Mouse (Mus musculus) megakaryocyte, embryonic 14.5 days (primary cell): ENCODE measurements at regions not wholly inside any gene's neighbourhood (a gene's known extent, or its start where the extent isn't known, plus 50 kb on each side); places are given as distances from the start of the nearest gene placed in this dataset.
A peak's percentile ranks its signal among the peaks of the same experiment; 100 is the strongest.

Experiments used
- H3K27me3 ChIP-seq: replicated peaks from 2 replicates; pipeline ENCODE3; 2012; ENCODE audit warnings: inconsistent platforms
- H3K36me3 ChIP-seq: replicated peaks from 2 replicates; pipeline ENCODE3; 2012; ENCODE audit warnings: low read length, inconsistent platforms, mixed read lengths
- H3K4me1 ChIP-seq: 2 replicates; pipeline ENCODE4 v1.6.1; 2012; ENCODE audit warnings: inconsistent platforms
- H3K4me3 ChIP-seq: replicated peaks from 2 replicates; pipeline ENCODE3; 2012; ENCODE audit warnings: moderate library complexity, mild to moderate bottlenecking, inconsistent platforms
- H3K9me3 ChIP-seq: 2 replicates; pipeline ENCODE4 v1.6.1; 2012; ENCODE audit warnings: inconsistent platforms
- FLI1 ChIP-seq: IDR thresholded peaks from 2 replicates; pipeline ENCODE4 v1.6.1; 2012; ENCODE audit warnings: low read length, inconsistent platforms, mixed read lengths
- GATA1 ChIP-seq: IDR thresholded peaks from 3 replicates; pipeline ENCODE4 v1.6.1; 2012; ENCODE audit warnings: mixed read lengths, low read length, inconsistent platforms, borderline replicate concordance

GRCm38 (mm10) chr2:128473241-128473954, 117.6 kb upstream of the Spdye4c start:
- no peaks in the 10 kb centered on the region for H3K9me3 ChIP-seq
- no peak overlapping the region for H3K4me3 ChIP-seq
- TF ChIP-seq GATA1: no peak
- TF ChIP-seq FLI1: no peak
- H3K27me3 ChIP-seq: peaks cover 28% of the 10 kb centered on the region
- no peaks in the 10 kb centered on the region for H3K36me3 ChIP-seq
- peaks cover 4% of the 10 kb centered on the region for H3K4me1 ChIP-seq

GRCm38 (mm10) chr2:128473997-128474396, 117.0 kb upstream of the Spdye4c start:
- Histone ChIP-seq H3K27me3 (peaks cover 25% of the 10 kb centered on the region), H3K36me3 (no peaks in the 10 kb centered on the region), H3K4me3 (no peak overlapping the region), H3K9me3 (no peaks in the 10 kb centered on the region), H3K4me1 (peaks cover 4% of the 10 kb centered on the region; the same call in 1 of the 2 replicates)
- no peak for TF ChIP-seq FLI1
- no peak for TF ChIP-seq GATA1

DNA sequence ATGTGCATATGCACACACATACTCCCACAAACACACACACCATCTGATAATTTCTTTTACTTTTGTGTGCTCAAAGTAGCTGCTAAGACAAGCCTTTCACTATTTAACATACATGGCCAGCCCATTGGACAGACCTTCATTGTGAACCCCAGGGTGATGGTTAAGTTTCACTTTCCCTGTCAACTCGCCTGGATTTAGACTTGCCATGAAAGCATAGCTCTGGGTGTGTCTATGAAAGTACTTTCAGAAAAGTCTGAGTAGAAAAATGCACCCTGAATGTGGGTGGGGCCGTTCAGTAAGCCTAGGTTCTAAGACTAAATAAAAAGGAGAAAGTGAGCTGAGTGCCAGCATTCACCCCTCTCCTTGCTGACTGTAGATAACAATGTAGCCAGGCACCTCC, 113.8 kb upstream of the Spdye4c start:
- Histone ChIP-seq H3K4me3 (no peak overlapping the region), H3K4me1 (no peaks in the 10 kb centered on the region)
- TF ChIP-seq GATA1 (no peak), FLI1 (no peak)

GRCm38 (mm10) chr2:128491217-128491877, 99.7 kb upstream of the Spdye4c start:
- no peak for TF ChIP-seq GATA1
- TF ChIP-seq FLI1: no peak
- peaks cover 50% of the 10 kb centered on the region for H3K27me3 ChIP-seq
- H3K9me3 ChIP-seq: no peaks in the 10 kb centered on the region
- no peaks in the 10 kb centered on the region for H3K4me1 ChIP-seq
- no peak overlapping the region for H3K4me3 ChIP-seq
- no peaks in the 10 kb centered on the region for H3K36me3 ChIP-seq

More for the DNA sequence above, 113.8 kb upstream of the Spdye4c start:
- Histone ChIP-seq H3K27me3 (peaks cover 18% of the 10 kb centered on the region), H3K9me3 (no peaks in the 10 kb centered on the region), H3K36me3 (no peaks in the 10 kb centered on the region)

GRCm38 (mm10) chr2:128493871-128494270, 97.1 kb upstream of the Spdye4c start:
- TF ChIP-seq FLI1 (no peak), GATA1 (no peak)
- H3K9me3 ChIP-seq: no peaks in the 10 kb centered on the region
- peaks cover 62% of the 10 kb centered on the region for H3K27me3 ChIP-seq
- no peaks in the 10 kb centered on the region for H3K36me3 ChIP-seq
- H3K4me3 ChIP-seq: no peak overlapping the region
- H3K4me1 ChIP-seq: no peaks in the 10 kb centered on the region

GRCm38 (mm10) chr2:128497891-128498290, 93.1 kb upstream of the Spdye4c start:
- Histone ChIP-seq H3K4me1 (no peaks in the 10 kb centered on the region), H3K27me3 (peaks cover 59% of the 10 kb centered on the region), H3K4me3 (no peak overlapping the region), H3K9me3 (peaks cover 13% of the 10 kb centered on the region), H3K36me3 (no peaks in the 10 kb centered on the region)
- TF ChIP-seq GATA1 (no peak), FLI1 (no peak)

DNA sequence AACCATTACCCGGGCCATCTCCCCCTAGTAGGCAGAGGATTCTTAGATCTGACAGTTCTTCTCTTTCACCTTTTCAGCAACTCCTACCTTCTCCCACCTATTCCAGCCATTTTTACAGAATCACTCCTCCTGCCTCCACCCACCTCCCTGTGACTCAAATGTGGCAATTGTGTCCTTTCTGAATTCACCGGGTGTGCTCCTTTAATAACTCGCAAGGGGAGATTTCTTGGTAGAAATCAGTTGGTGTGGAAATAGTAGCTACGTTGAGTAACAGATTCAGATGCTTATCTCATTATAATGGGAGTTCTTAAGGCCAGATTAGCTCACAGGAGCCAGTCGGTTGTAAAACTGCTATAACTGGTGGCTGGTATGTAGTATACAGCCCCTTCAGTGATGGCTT, 92.4 kb upstream of the Spdye4c start:
- Histone ChIP-seq H3K4me3 (no peak overlapping the region), H3K36me3 (no peaks in the 10 kb centered on the region), H3K4me1 (no peaks in the 10 kb centered on the region), H3K27me3 (peaks cover 53% of the 10 kb centered on the region), H3K9me3 (peaks cover 13% of the 10 kb centered on the region)
- no peak for TF ChIP-seq GATA1
- no peak for TF ChIP-seq FLI1

DNA sequence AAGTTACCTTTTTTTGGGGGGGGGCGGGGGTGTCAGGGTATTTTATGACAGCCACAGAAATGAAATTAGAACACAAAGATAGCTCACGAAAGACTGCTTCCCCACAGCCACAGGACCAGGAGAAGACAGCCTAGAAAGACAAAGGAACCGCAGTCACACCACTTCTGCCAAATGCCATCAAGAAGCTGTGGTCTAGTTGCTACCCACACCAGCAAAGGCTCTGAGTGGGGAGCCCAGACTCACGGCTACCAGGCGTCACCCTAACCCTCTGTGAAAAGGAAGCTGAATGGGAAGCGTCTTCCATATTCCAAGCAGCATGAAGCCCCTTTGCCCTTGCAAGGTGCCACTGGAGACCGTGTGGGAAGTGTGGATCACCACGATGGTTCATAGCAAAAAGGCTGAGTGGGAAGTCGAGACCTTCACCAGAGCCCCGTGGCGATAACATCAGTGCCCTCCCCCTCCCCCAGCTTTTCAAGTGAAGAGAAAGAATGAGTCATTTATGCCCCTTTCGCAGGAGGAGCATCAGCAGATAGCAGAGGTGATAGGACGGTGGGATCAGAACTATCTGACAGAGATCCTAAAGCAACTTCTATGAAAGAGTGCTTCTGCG, 91.3 kb upstream of the Spdye4c start:
- Histone ChIP-seq H3K27me3 (peaks cover 47% of the 10 kb centered on the region), H3K4me1 (no peaks in the 10 kb centered on the region), H3K4me3 (peak overlapping the region; percentile 11), H3K9me3 (peaks cover 15% of the 10 kb centered on the region), H3K36me3 (no peaks in the 10 kb centered on the region)
- TF ChIP-seq FLI1 (no peak), GATA1 (no peak)

DNA sequence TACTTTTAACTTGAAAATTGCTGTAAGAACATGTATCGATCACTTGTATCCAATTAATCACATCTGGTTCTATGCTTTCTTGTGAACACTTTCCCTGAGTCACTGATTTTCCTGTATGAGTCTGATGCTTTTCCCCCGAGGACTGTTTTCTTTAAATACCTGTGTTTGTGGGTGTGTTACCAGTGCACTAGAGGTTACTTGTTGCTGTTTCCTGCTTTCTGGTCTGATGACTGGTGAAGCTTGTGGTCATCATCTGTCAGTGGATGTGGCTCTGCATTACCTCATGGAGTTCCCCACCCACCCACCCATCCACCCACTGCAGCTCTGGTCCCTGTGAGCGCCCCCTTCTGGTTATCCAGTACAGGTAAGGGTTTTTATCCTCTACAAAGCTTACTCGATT, 88.3 kb upstream of the Spdye4c start:
- no peaks in the 10 kb centered on the region for H3K36me3 ChIP-seq
- H3K27me3 ChIP-seq: peaks cover 34% of the 10 kb centered on the region
- H3K4me3 ChIP-seq: no peak overlapping the region

DNA sequence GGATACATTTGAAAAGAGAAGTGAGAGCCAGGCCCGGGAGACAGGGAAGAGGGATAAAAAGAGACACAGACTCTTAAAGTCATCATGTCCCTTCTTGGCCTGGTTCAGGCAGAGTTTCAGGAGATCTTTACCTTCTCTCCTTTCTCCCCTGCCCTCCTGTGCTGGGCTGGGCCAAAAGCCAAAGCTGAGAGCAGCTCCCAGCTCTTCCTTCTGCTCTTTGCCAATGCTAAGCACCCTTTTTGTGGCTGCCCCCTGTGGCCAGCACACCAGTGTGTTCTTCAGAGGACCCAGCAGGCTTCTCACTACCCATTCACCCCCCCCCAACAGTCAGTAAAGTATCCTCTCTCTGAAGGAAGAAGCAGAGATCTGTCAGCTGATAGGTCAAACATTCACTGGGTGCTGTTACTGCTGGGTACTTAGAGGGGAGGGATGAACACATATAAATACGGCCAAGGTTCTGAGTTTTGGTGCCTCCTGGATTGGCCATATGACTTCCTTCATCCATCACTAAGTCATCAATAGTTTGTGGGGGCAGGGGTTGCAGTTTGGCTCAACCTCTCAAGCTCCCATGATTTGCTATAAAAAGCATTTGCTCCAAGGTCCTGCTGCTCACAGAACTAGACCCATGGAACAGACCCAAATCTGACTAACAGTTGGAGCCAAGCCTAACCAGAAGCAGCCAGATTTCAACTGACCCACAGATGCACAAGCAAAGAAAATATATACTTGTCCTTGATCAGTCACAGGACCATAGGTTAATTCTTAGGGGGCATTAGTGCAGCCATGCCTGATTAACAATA, 87.7 kb upstream of the Spdye4c start:
- no peaks in the 10 kb centered on the region for H3K4me1 ChIP-seq
- H3K36me3 ChIP-seq: no peaks in the 10 kb centered on the region
- peaks cover 36% of the 10 kb centered on the region for H3K9me3 ChIP-seq
- TF ChIP-seq FLI1: no peak
- no peak for TF ChIP-seq GATA1
- H3K27me3 ChIP-seq: peaks cover 35% of the 10 kb centered on the region
- H3K4me3 ChIP-seq: no peak overlapping the region

More for the DNA sequence above, 88.3 kb upstream of the Spdye4c start:
- H3K9me3 ChIP-seq: peaks cover 36% of the 10 kb centered on the region
- H3K4me1 ChIP-seq: no peaks in the 10 kb centered on the region
- TF ChIP-seq GATA1: no peak
- TF ChIP-seq FLI1: no peak
